Mouse (Mus musculus): ENCODE measurements around the gene Sirt3.

DNA sequence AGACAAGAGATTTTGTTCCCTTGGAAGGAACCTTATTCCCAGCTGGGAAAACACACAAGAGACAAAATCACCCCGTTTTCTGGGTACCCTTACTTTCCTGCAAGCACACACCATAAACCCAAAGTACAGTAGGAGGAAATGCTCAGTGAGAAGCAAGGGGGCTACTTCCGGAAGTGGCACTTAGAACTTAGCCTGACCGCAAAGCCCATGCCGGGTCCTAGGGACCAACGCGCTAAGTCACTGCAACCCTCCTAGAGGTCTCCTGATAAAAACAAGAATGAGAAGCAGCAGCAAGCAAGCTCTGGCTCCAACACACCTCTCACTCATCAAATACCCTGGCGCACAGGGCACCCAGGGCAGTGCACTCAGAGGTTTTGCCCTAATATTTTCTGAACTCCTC is 2.8 kb downstream of the Sirt3 start:
- TF ChIP-seq CTCF (IDR thresholded peaks at IDR 0.05; ENCODE audit: low read depth), result no peak
- TF ChIP-seq EP300 (IDR thresholded peaks at IDR 0.05; ENCODE audit: low read depth), result no peak

Data from liver, postnatal 0 days (tissue).